Mouse (Mus musculus) 416B (cell line): ENCODE data around the gene Ppef2.

ENCODE experiments used
- DNase-seq: peaks from one replicate; pipeline ENCODE4 v3.0.0; 2011; ENCODE audit warnings: low read depth

Gene Ppef2

GRCm38 (mm10) chr5:92256218-92256617 lies at the start of gene Ppef2:
Gene Ppef2 (minus strand): TSS chr5:92256278.
- DNase-seq: no peak

GRCm38 (mm10) chr5:92304291-92304690 lies 48.2 kb upstream of the Ppef2 start:
- DNase-seq: no peak

GRCm38 (mm10) chr5:92302149-92302840 lies 46.2 kb upstream of the Ppef2 start:
- DNase-seq: no peak

- DNase-seq: no peak
Measured at GRCm38 (mm10) chr5:92294525-92294924, 38.4 kb upstream of the Ppef2 start.

GRCm38 (mm10) chr5:92291652-92292414 lies 35.8 kb upstream of the Ppef2 start:
- DNase-seq: no peak

GRCm38 (mm10) chr5:92287840-92288239 lies 31.8 kb upstream of the Ppef2 start:
- DNase-seq: no peak

GRCm38 (mm10) chr5:92283107-92283506 lies 27.0 kb upstream of the Ppef2 start:
- DNase-seq: peak; percentile 55

- no peak for DNase-seq
Measured at GRCm38 (mm10) chr5:92282571-92282970, 26.5 kb upstream of the Ppef2 start.

GRCm38 (mm10) chr5:92278942-92279537 lies 23.0 kb upstream of the Ppef2 start:
- peak; percentile 77 for DNase-seq

- DNase-seq: peak; percentile 82
Measured at GRCm38 (mm10) chr5:92277437-92278394, 21.6 kb upstream of the Ppef2 start, which contains the start of gene Naaa. Gene Naaa (minus strand): TSS chr5:92278170.

- no peak for DNase-seq
Measured at GRCm38 (mm10) chr5:92270496-92270895, 14.4 kb upstream of the Ppef2 start.

GRCm38 (mm10) chr5:92263761-92264359 lies 7.8 kb upstream of the Ppef2 start:
- DNase-seq: no peak

- peak; percentile 74 for DNase-seq
Measured at GRCm38 (mm10) chr5:92262646-92263045, 6.6 kb upstream of the Ppef2 start.

- DNase-seq: no peak
Measured at GRCm38 (mm10) chr5:92254476-92254875, 1.6 kb downstream of the Ppef2 start.

GRCm38 (mm10) chr5:92252797-92253343 lies 3.2 kb downstream of the Ppef2 start:
- no peak for DNase-seq

- no peak for DNase-seq
Measured at GRCm38 (mm10) chr5:92252031-92252430, 4.0 kb downstream of the Ppef2 start.

- no peak for DNase-seq
Measured at GRCm38 (mm10) chr5:92248614-92249013, 7.5 kb downstream of the Ppef2 start.

- DNase-seq: peak; percentile 93
Measured at GRCm38 (mm10) chr5:92245483-92245882, 10.6 kb downstream of the Ppef2 start.

GRCm38 (mm10) chr5:92244900-92245299 lies 11.2 kb downstream of the Ppef2 start:
- no peak for DNase-seq

GRCm38 (mm10) chr5:92240769-92241168 lies 15.3 kb downstream of the Ppef2 start:
- no peak for DNase-seq
